Mouse (Mus musculus): ENCODE measurements around the gene Stk38l. TPM values are rescaled to one million over a fixed set of nuclear protein-coding genes. Genes with fewer than 3 reads are reported as not detected.

Gene Stk38l
- polyA plus RNA-seq, 1 experiment from 2014 or later: 13.9 TPM

- Histone ChIP-seq H3K4me1 (ENCODE audit: control insufficient read depth, insufficient read depth, low read depth, low read length) (no peaks in the 10 kb centered on the region), H3K4me3 (ENCODE audit: low read length) (no peak overlapping the region), H3K27me3 (replicated peaks; ENCODE audit: control insufficient read depth, insufficient read depth, low read length) (no peaks in the 10 kb centered on the region), H3K4me2 (ENCODE audit: low read length) (no peak overlapping the region), H3K9ac (ENCODE audit: low read depth, low read length) (no peak overlapping the region), H3K27ac (ENCODE audit: low read depth, low read length) (no peak overlapping the region), H3K9me3 (ENCODE audit: control insufficient read depth, low read length) (no peaks in the 10 kb centered on the region), H3K36me3 (ENCODE audit: control insufficient read depth, insufficient read depth, low read length) (no peaks in the 10 kb centered on the region)
- WGBS: 89% methylated on average over 2 of the region's 2 CpGs
- no peak for ATAC-seq
Measured at GRCm38 (mm10) chr6:146759027-146759426, 34.2 kb downstream of the Stk38l start.

GRCm38 (mm10) chr6:146760022-146760421 lies 35.2 kb downstream of the Stk38l start:
- 93% methylated on average over 2 of the region's 2 CpGs for WGBS
- Histone ChIP-seq H3K36me3 (ENCODE audit: control insufficient read depth, insufficient read depth, low read length) (no peaks in the 10 kb centered on the region), H3K4me3 (ENCODE audit: low read length) (no peak overlapping the region), H3K9me3 (ENCODE audit: control insufficient read depth, low read length) (no peaks in the 10 kb centered on the region), H3K4me2 (ENCODE audit: low read length) (no peak overlapping the region), H3K27me3 (replicated peaks; ENCODE audit: control insufficient read depth, insufficient read depth, low read length) (no peaks in the 10 kb centered on the region), H3K27ac (ENCODE audit: low read depth, low read length) (no peak overlapping the region), H3K9ac (ENCODE audit: low read depth, low read length) (no peak overlapping the region), H3K4me1 (ENCODE audit: control insufficient read depth, insufficient read depth, low read depth, low read length) (no peaks in the 10 kb centered on the region)
- ATAC-seq: no peak

- H3K27me3 ChIP-seq (replicated peaks; ENCODE audit: control insufficient read depth, insufficient read depth, low read length): no peaks in the 10 kb centered on the region
- no peak overlapping the region for H3K27ac ChIP-seq (ENCODE audit: low read depth, low read length)
- no peaks in the 10 kb centered on the region for H3K4me1 ChIP-seq (ENCODE audit: control insufficient read depth, insufficient read depth, low read depth, low read length)
- 72% methylated on average over 4 of the region's 4 CpGs for WGBS
- H3K4me3 ChIP-seq (ENCODE audit: low read length): no peak overlapping the region
- no peaks in the 10 kb centered on the region for H3K9me3 ChIP-seq (ENCODE audit: control insufficient read depth, low read length)
- H3K9ac ChIP-seq (ENCODE audit: low read depth, low read length): no peak overlapping the region
- no peak overlapping the region for H3K4me2 ChIP-seq (ENCODE audit: low read length)
- no peak for ATAC-seq
- no peaks in the 10 kb centered on the region for H3K36me3 ChIP-seq (ENCODE audit: control insufficient read depth, insufficient read depth, low read length)
Measured at GRCm38 (mm10) chr6:146760736-146761135, 35.9 kb downstream of the Stk38l start.

GRCm38 (mm10) chr6:146762264-146762898 lies 37.6 kb downstream of the Stk38l start:
- Histone ChIP-seq H3K9me3 (ENCODE audit: control insufficient read depth, low read length) (no peaks in the 10 kb centered on the region), H3K4me1 (ENCODE audit: control insufficient read depth, insufficient read depth, low read depth, low read length) (no peaks in the 10 kb centered on the region), H3K27ac (ENCODE audit: low read depth, low read length) (no peak overlapping the region), H3K27me3 (replicated peaks; ENCODE audit: control insufficient read depth, insufficient read depth, low read length) (no peaks in the 10 kb centered on the region), H3K4me3 (ENCODE audit: low read length) (no peak overlapping the region), H3K4me2 (ENCODE audit: low read length) (no peak overlapping the region), H3K36me3 (ENCODE audit: control insufficient read depth, insufficient read depth, low read length) (no peaks in the 10 kb centered on the region), H3K9ac (ENCODE audit: low read depth, low read length) (no peak overlapping the region)
- ATAC-seq: no peak
- 62% methylated on average over 5 of the region's 5 CpGs for WGBS

GRCm38 (mm10) chr6:146764593-146764992 lies 39.8 kb downstream of the Stk38l start:
- Histone ChIP-seq H3K4me1 (ENCODE audit: control insufficient read depth, insufficient read depth, low read depth, low read length) (no peaks in the 10 kb centered on the region), H3K4me2 (ENCODE audit: low read length) (no peak overlapping the region), H3K36me3 (ENCODE audit: control insufficient read depth, insufficient read depth, low read length) (no peaks in the 10 kb centered on the region; the same call in 1 of the 2 replicates), H3K9me3 (ENCODE audit: control insufficient read depth, low read length) (no peaks in the 10 kb centered on the region), H3K27me3 (replicated peaks; ENCODE audit: control insufficient read depth, insufficient read depth, low read length) (no peaks in the 10 kb centered on the region), H3K9ac (ENCODE audit: low read depth, low read length) (no peak overlapping the region), H3K4me3 (ENCODE audit: low read length) (no peak overlapping the region), H3K27ac (ENCODE audit: low read depth, low read length) (no peak overlapping the region)
- WGBS: 65% methylated on average over 2 of the region's 2 CpGs
- ATAC-seq: no peak

GRCm38 (mm10) chr6:146765270-146765669 lies 40.5 kb downstream of the Stk38l start:
- no peak overlapping the region for H3K27ac ChIP-seq (ENCODE audit: low read depth, low read length)
- no peak overlapping the region for H3K4me2 ChIP-seq (ENCODE audit: low read length)
- H3K9ac ChIP-seq (ENCODE audit: low read depth, low read length): no peak overlapping the region
- no peaks in the 10 kb centered on the region for H3K27me3 ChIP-seq (replicated peaks; ENCODE audit: control insufficient read depth, insufficient read depth, low read length)
- no peak for ATAC-seq
- H3K9me3 ChIP-seq (ENCODE audit: control insufficient read depth, low read length): no peaks in the 10 kb centered on the region
- no peaks in the 10 kb centered on the region; the same call in 1 of the 2 replicates for H3K36me3 ChIP-seq (ENCODE audit: control insufficient read depth, insufficient read depth, low read length)
- WGBS: 86% methylated on average over 4 of the region's 4 CpGs
- no peaks in the 10 kb centered on the region for H3K4me1 ChIP-seq (ENCODE audit: control insufficient read depth, insufficient read depth, low read depth, low read length)
- H3K4me3 ChIP-seq (ENCODE audit: low read length): no peak overlapping the region

- H3K27ac ChIP-seq (ENCODE audit: low read depth, low read length): no peak overlapping the region
- H3K27me3 ChIP-seq (replicated peaks; ENCODE audit: control insufficient read depth, insufficient read depth, low read length): no peaks in the 10 kb centered on the region
- H3K9ac ChIP-seq (ENCODE audit: low read depth, low read length): no peak overlapping the region
- H3K36me3 ChIP-seq (ENCODE audit: control insufficient read depth, insufficient read depth, low read length): peaks cover 4% of the 10 kb centered on the region
- H3K4me3 ChIP-seq (ENCODE audit: low read length): no peak overlapping the region
- H3K9me3 ChIP-seq (ENCODE audit: control insufficient read depth, low read length): no peaks in the 10 kb centered on the region
- no peak overlapping the region for H3K4me2 ChIP-seq (ENCODE audit: low read length)
- no peak for ATAC-seq
- 92% methylated on average over 10 of the region's 10 CpGs for WGBS
- H3K4me1 ChIP-seq (ENCODE audit: control insufficient read depth, insufficient read depth, low read depth, low read length): no peaks in the 10 kb centered on the region
Measured at GRCm38 (mm10) chr6:146768813-146769404, 44.1 kb downstream of the Stk38l start.

- H3K4me2 ChIP-seq (ENCODE audit: low read length): no peak overlapping the region
- no peak overlapping the region for H3K27ac ChIP-seq (ENCODE audit: low read depth, low read length)
- no peak overlapping the region for H3K4me3 ChIP-seq (ENCODE audit: low read length)
- H3K9me3 ChIP-seq (ENCODE audit: control insufficient read depth, low read length): no peaks in the 10 kb centered on the region
- no peak overlapping the region for H3K9ac ChIP-seq (ENCODE audit: low read depth, low read length)
- H3K36me3 ChIP-seq (ENCODE audit: control insufficient read depth, insufficient read depth, low read length): peaks cover 4% of the 10 kb centered on the region
- WGBS: 75% methylated on average over 6 of the region's 6 CpGs
- no peaks in the 10 kb centered on the region for H3K27me3 ChIP-seq (replicated peaks; ENCODE audit: control insufficient read depth, insufficient read depth, low read length)
- ATAC-seq: no peak
- H3K4me1 ChIP-seq (ENCODE audit: control insufficient read depth, insufficient read depth, low read depth, low read length): no peaks in the 10 kb centered on the region
Measured at GRCm38 (mm10) chr6:146770005-146770745, 45.4 kb downstream of the Stk38l start.

- Histone ChIP-seq H3K36me3 (ENCODE audit: control insufficient read depth, insufficient read depth, low read length) (peaks cover 4% of the 10 kb centered on the region), H3K4me3 (ENCODE audit: low read length) (no peak overlapping the region), H3K9me3 (ENCODE audit: control insufficient read depth, low read length) (no peaks in the 10 kb centered on the region), H3K9ac (ENCODE audit: low read depth, low read length) (no peak overlapping the region), H3K27ac (ENCODE audit: low read depth, low read length) (no peak overlapping the region), H3K4me2 (ENCODE audit: low read length) (no peak overlapping the region), H3K27me3 (replicated peaks; ENCODE audit: control insufficient read depth, insufficient read depth, low read length) (no peaks in the 10 kb centered on the region), H3K4me1 (ENCODE audit: control insufficient read depth, insufficient read depth, low read depth, low read length) (no peaks in the 10 kb centered on the region)
- no peak for ATAC-seq
- 92% methylated on average over 5 of the region's 5 CpGs for WGBS
Measured at GRCm38 (mm10) chr6:146770808-146771207, 46.0 kb downstream of the Stk38l start.

Data from hindbrain, embryonic 16.5 days (tissue).